Mouse (Mus musculus) limb, embryonic 10.5 days (tissue): Measurements from ENCODE around the gene Tyro3. TPM values are rescaled to one million over a fixed set of nuclear protein-coding genes. Genes with fewer than 3 reads are reported as not detected.

Experiments used
- DNase-seq: peaks from one replicate; pipeline ENCODE4 v3.0.0-alpha.2; 2017; ENCODE audit warnings: low spot score
- H3K27ac ChIP-seq: fragments of 300-500 bp; sonication (generic); 2 replicates; pipeline ENCODE4 v1.5.1; 2016; ENCODE audit warnings: mild to moderate bottlenecking
- H3K27me3 ChIP-seq: fragments of 300-500 bp; sonication (generic); 2 replicates; pipeline ENCODE4 v1.6.1; 2016; ENCODE audit warnings: low read depth, mild to moderate bottlenecking; ENCODE audit not compliant: poor library complexity, severe bottlenecking
- H3K36me3 ChIP-seq: fragments of 300-500 bp; sonication (generic); 2 replicates; pipeline ENCODE4 v1.6.1; 2016; ENCODE audit warnings: mild to moderate bottlenecking, moderate library complexity
- H3K4me1 ChIP-seq: fragments of 300-500 bp; sonication (generic); 2 replicates; pipeline ENCODE4 v1.6.1; 2016
- H3K4me3 ChIP-seq: fragments of 300-500 bp; sonication (generic); 2 replicates; pipeline ENCODE4 v1.5.1; 2016; ENCODE audit warnings: mild to moderate bottlenecking, moderate library complexity
- H3K9me3 ChIP-seq: fragments of 300-500 bp; sonication (generic); replicated peaks from 2 replicates; pipeline ENCODE4 v1.6.1; 2016; ENCODE audit warnings: mild to moderate bottlenecking
- WGBS: fragments of 180-500 bp; shearing (Covaris S2); methylation state at CpG from one replicate; pipeline ENCODE4 v1.1.7; 2016; 5-methylcytosine and 5-hydroxymethylcytosine counted together
- polyA plus RNA-seq: library from polyadenylated mRNA; unstranded; fragments of >200 nt; fragmentation: Nextera tagmentation; extraction: Ambion mirVana; gene quantifications from 2 replicates; pipeline ENCODE4 v1.2.1, GENCODE M21; 2016

The Tyro3 gene
- polyA plus RNA-seq, 1 experiment from 2014 or later, result 30.0 TPM

- no peak for DNase-seq
These were observed 46.0 kb downstream of the Tyro3 start for GRCm38 (mm10) chr2:119843526-119843925.

GRCm38 (mm10) chr2:119845882-119846546, 48.5 kb downstream of the Tyro3 start:
- DNase-seq, result no peak
- H3K4me1 ChIP-seq, result no peaks in the 10 kb centered on the region
- 78% methylated on average over 2 of the region's 2 CpGs for WGBS

More at GRCm38 (mm10) chr2:119843526-119843925, 46.0 kb downstream of the Tyro3 start:
- Histone ChIP-seq H3K36me3 (no peaks in the 10 kb centered on the region), H3K9me3 (no peaks in the 10 kb centered on the region), H3K27me3 (no peaks in the 10 kb centered on the region), H3K27ac (no peak overlapping the region), H3K4me1 (no peaks in the 10 kb centered on the region), H3K4me3 (no peak overlapping the region)
- 91% methylated on average over 4 of the region's 4 CpGs for WGBS

GRCm38 (mm10) chr2:119846929-119847328, 49.4 kb downstream of the Tyro3 start:
- no peak for DNase-seq
- Histone ChIP-seq H3K9me3 (no peaks in the 10 kb centered on the region), H3K4me3 (no peak overlapping the region), H3K27ac (no peak overlapping the region), H3K27me3 (no peaks in the 10 kb centered on the region), H3K4me1 (no peaks in the 10 kb centered on the region), H3K36me3 (no peaks in the 10 kb centered on the region)
- WGBS, result 78% methylated on average over 4 of the region's 4 CpGs

More at GRCm38 (mm10) chr2:119845882-119846546, 48.5 kb downstream of the Tyro3 start:
- H3K27ac ChIP-seq, result no peak overlapping the region
- H3K27me3 ChIP-seq, result no peaks in the 10 kb centered on the region
- H3K9me3 ChIP-seq, result no peaks in the 10 kb centered on the region
- H3K4me3 ChIP-seq, result no peak overlapping the region
- no peaks in the 10 kb centered on the region for H3K36me3 ChIP-seq

GRCm38 (mm10) chr2:119853811-119854210, 56.3 kb downstream of the Tyro3 start:
- WGBS, result 83% methylated on average over 4 of the region's 4 CpGs
- H3K4me3 ChIP-seq, result no peak overlapping the region

GRCm38 (mm10) chr2:119855310-119855850, 57.8 kb downstream of the Tyro3 start:
- Histone ChIP-seq H3K4me1 (no peaks in the 10 kb centered on the region), H3K4me3 (no peak overlapping the region), H3K27me3 (no peaks in the 10 kb centered on the region), H3K27ac (no peak overlapping the region), H3K9me3 (no peaks in the 10 kb centered on the region), H3K36me3 (no peaks in the 10 kb centered on the region)
- 70% methylated on average over 6 of the region's 6 CpGs for WGBS
- DNase-seq, result no peak

More at GRCm38 (mm10) chr2:119853811-119854210, 56.3 kb downstream of the Tyro3 start:
- H3K36me3 ChIP-seq, result no peaks in the 10 kb centered on the region
- H3K27ac ChIP-seq, result no peak overlapping the region
- H3K27me3 ChIP-seq, result no peaks in the 10 kb centered on the region
- DNase-seq, result no peak
- no peaks in the 10 kb centered on the region for H3K9me3 ChIP-seq
- no peaks in the 10 kb centered on the region for H3K4me1 ChIP-seq

- Histone ChIP-seq H3K9me3 (no peaks in the 10 kb centered on the region), H3K4me1 (no peaks in the 10 kb centered on the region), H3K4me3 (no peak overlapping the region), H3K27ac (no peak overlapping the region), H3K36me3 (no peaks in the 10 kb centered on the region), H3K27me3 (no peaks in the 10 kb centered on the region)
- no peak for DNase-seq
- 90% methylated on average over 2 of the region's 2 CpGs for WGBS
These were observed 59.8 kb downstream of the Tyro3 start for GRCm38 (mm10) chr2:119857341-119857740.

DNA sequence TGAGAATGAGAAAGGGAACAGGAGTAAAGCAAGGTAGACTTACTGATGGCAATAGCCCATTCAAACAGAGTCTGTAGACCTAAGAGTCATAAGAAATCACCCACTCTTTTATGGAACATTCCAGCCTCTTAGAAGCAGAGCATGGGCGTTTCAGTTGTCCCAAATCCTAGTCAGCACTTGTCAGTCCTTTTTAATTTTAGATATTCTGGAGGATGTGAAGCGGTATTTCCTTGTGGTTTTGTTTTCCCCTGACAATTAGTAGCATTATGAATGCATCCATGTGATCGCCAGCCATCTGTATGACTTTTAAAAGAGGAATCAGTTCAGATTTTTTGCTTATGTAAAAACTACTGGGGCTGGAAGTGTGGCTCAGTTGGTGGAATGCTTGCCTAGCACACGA, 67.0 kb downstream of the Tyro3 start:
- Histone ChIP-seq H3K4me3 (no peak overlapping the region), H3K4me1 (no peaks in the 10 kb centered on the region), H3K27me3 (no peaks in the 10 kb centered on the region), H3K27ac (no peak overlapping the region), H3K36me3 (no peaks in the 10 kb centered on the region), H3K9me3 (no peaks in the 10 kb centered on the region)
- no peak for DNase-seq
- 78% methylated on average over 4 of the region's 4 CpGs for whole genome bisulfite sequencing

Other genes with a start within 250 kb of the Tyro3 start
- gene Nusap1, start 179.4 kb upstream of the Tyro3 start, polyA plus RNA-seq, result 57.9 and 67.9 TPM in 2 replicates
- 35.4 and 38.7 TPM in 2 replicates for gene Oip5, start 179.3 kb upstream of the Tyro3 start, polyA plus RNA-seq
- gene Ndufaf1, start 134.9 kb upstream of the Tyro3 start, polyA plus RNA-seq, result 53.1 and 56.5 TPM in 2 replicates
- gene Rtf1, start 122.7 kb upstream of the Tyro3 start, polyA plus RNA-seq, result 55.9 and 65.4 TPM in 2 replicates
- 0.55 and 0.65 TPM in 2 replicates for gene Itpka, start 55.4 kb upstream of the Tyro3 start, polyA plus RNA-seq
- gene Ltk, start 37.3 kb upstream of the Tyro3 start, polyA plus RNA-seq, result not detected in 2 replicates
- gene Rpap1, start 10.2 kb upstream of the Tyro3 start, polyA plus RNA-seq, result 42.0 and 46.3 TPM in 2 replicates
- 27.5 and 28.0 TPM in 2 replicates for gene Mga, start 99.5 kb downstream of the Tyro3 start, polyA plus RNA-seq
- 2.8 and 4.5 TPM in 2 replicates for gene Mapkbp1, start 175.0 kb downstream of the Tyro3 start, polyA plus RNA-seq
- gene Jmjd7, start 229.8 kb downstream of the Tyro3 start, polyA plus RNA-seq, result 19.8 and 25.1 TPM in 2 replicates
- gene Gm28042, start 229.8 kb downstream of the Tyro3 start, polyA plus RNA-seq, result 3.6 and 4.3 TPM in 2 replicates
- 1.4 and 3.9 TPM in 2 replicates for gene Pla2g4b, start 235.7 kb downstream of the Tyro3 start, polyA plus RNA-seq